Mouse (Mus musculus) heart, embryonic 11.5 days (tissue): ENCODE results near the gene Tet2. TPM values are rescaled to one million over a fixed set of nuclear protein-coding genes. Genes with fewer than 3 reads are reported as not detected.

Experiments
- ATAC-seq: fragments of 200-750 bp; cut with Nextera tagmentation; replicated peaks from 2 replicates; pipeline ENCODE4 v1.8.0; 2017; ENCODE audit warnings: moderate library complexity; ENCODE audit not compliant: insufficient number of reproducible peaks, low FRiP score, low TSS enrichment
- H3K27ac ChIP-seq: fragments of 300-500 bp; sonication (generic); 2 replicates; pipeline ENCODE4 v1.5.1; 2014; ENCODE audit warnings: mild to moderate bottlenecking, low read depth, low read length
- H3K27me3 ChIP-seq: fragments of 300-500 bp; sonication (generic); 2 replicates; pipeline ENCODE4 v1.6.1; 2014; ENCODE audit warnings: mild to moderate bottlenecking, low read length, mixed read lengths; ENCODE audit not compliant: control insufficient read depth, insufficient read depth
- H3K36me3 ChIP-seq: fragments of 300-500 bp; sonication (generic); 2 replicates; pipeline ENCODE4 v1.6.1; 2014; ENCODE audit warnings: mild to moderate bottlenecking, low read length, moderate library complexity, mixed read lengths; ENCODE audit not compliant: control insufficient read depth, insufficient read depth
- H3K4me1 ChIP-seq: fragments of 300-500 bp; sonication (generic); 2 replicates; pipeline ENCODE4 v1.6.1; 2014; ENCODE audit warnings: low read length; ENCODE audit not compliant: control insufficient read depth, insufficient read depth
- H3K4me2 ChIP-seq: fragments of 300-500 bp; sonication (generic); 2 replicates; pipeline ENCODE4 v1.6.1; 2014; ENCODE audit warnings: mild to moderate bottlenecking, moderate library complexity
- H3K4me3 ChIP-seq: fragments of 300-500 bp; sonication (generic); 2 replicates; pipeline ENCODE4 v1.5.1; 2014; ENCODE audit warnings: low read depth, low read length
- H3K9ac ChIP-seq: fragments of 300-500 bp; sonication (generic); 2 replicates; pipeline ENCODE4 v1.6.1; 2014; ENCODE audit warnings: mild to moderate bottlenecking, low read depth, low read length, moderate library complexity
- H3K9me3 ChIP-seq: fragments of 300-500 bp; sonication (generic); replicated peaks from 2 replicates; pipeline ENCODE4 v1.6.1; 2016; ENCODE audit warnings: low read length; ENCODE audit not compliant: control insufficient read depth
- WGBS: fragments of 180-500 bp; shearing (Covaris S2); extraction: QIAGEN DNeasy Blood & Tissue Kit; methylation state at CpG from one replicate; pipeline ENCODE4 v1.1.7; 2014; ENCODE audit not compliant: insufficient replicate concordance; 5-methylcytosine and 5-hydroxymethylcytosine counted together
- polyA plus RNA-seq: library from polyadenylated mRNA; unstranded; fragments of >200 nt; fragmentation: Nextera tagmentation; extraction: Ambion mirVana; gene quantifications from 2 replicates; pipeline ENCODE4 v1.2.1, GENCODE M21; 2014

The Tet2 gene
- polyA plus RNA-seq, 1 experiment from 2014 or later: 19.4 TPM

- no peak overlapping the region for H3K9ac ChIP-seq
- no peak overlapping the region for H3K27ac ChIP-seq
- H3K9me3 ChIP-seq: no peaks in the 10 kb centered on the region
- ATAC-seq: no peak
- no peaks in the 10 kb centered on the region for H3K27me3 ChIP-seq
- no peaks in the 10 kb centered on the region for H3K4me1 ChIP-seq
- no peak overlapping the region for H3K4me2 ChIP-seq
- no peak overlapping the region for H3K4me3 ChIP-seq
- WGBS: 72% methylated on average over 6 of the region's 6 CpGs
- H3K36me3 ChIP-seq: no peaks in the 10 kb centered on the region
Measured at GRCm38 (mm10) chr3:133554552-133555067, 9.7 kb upstream of the Tet2 start.

- H3K27me3 ChIP-seq: no peaks in the 10 kb centered on the region
- 83% methylated on average over 4 of the region's 4 CpGs for WGBS
- no peak for ATAC-seq
- no peaks in the 10 kb centered on the region for H3K4me1 ChIP-seq
- H3K9ac ChIP-seq: no peak overlapping the region
- H3K27ac ChIP-seq: no peak overlapping the region
- H3K4me2 ChIP-seq: no peak overlapping the region
- no peaks in the 10 kb centered on the region for H3K36me3 ChIP-seq
- H3K9me3 ChIP-seq: no peaks in the 10 kb centered on the region
- no peak overlapping the region for H3K4me3 ChIP-seq
Measured at GRCm38 (mm10) chr3:133554092-133554491, 9.2 kb upstream of the Tet2 start.

DNA sequence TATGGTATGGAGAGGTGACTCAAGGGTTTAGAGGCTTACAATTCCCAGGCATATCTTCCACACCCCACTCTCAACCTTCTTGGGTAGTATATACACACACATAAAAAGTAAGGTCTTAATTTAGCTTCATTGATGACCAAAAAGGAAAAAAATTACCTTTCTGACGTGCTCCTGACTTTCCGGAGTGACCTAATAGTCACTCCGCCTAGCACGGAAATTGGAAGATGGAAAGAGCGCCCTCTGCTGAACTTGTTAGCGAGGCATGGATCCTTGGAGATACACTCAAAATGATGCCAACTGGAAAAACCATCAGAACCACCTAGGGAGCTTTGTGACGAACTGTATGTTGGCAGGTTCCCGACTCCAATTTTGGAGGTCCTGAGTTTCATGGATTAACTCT, 7.0 kb upstream of the Tet2 start:
- Histone ChIP-seq H3K4me3 (no peak overlapping the region), H3K4me2 (no peak overlapping the region), H3K27me3 (no peaks in the 10 kb centered on the region), H3K4me1 (no peaks in the 10 kb centered on the region), H3K27ac (no peak overlapping the region), H3K9me3 (no peaks in the 10 kb centered on the region), H3K36me3 (no peaks in the 10 kb centered on the region), H3K9ac (no peak overlapping the region)
- ATAC-seq: no peak
- WGBS: 56% methylated on average over 8 of the region's 8 CpGs

GRCm38 (mm10) chr3:133549385-133550170, 4.6 kb upstream of the Tet2 start:
- H3K27me3 ChIP-seq: no peaks in the 10 kb centered on the region
- no peak overlapping the region for H3K4me2 ChIP-seq
- no peaks in the 10 kb centered on the region for H3K4me1 ChIP-seq
- no peak overlapping the region for H3K9ac ChIP-seq
- ATAC-seq: no peak
- H3K27ac ChIP-seq: no peak overlapping the region
- H3K9me3 ChIP-seq: no peaks in the 10 kb centered on the region
- WGBS: 54% methylated on average over 7 of the region's 7 CpGs
- no peak overlapping the region for H3K4me3 ChIP-seq
- no peaks in the 10 kb centered on the region for H3K36me3 ChIP-seq

- H3K36me3 ChIP-seq: no peaks in the 10 kb centered on the region
- no peak overlapping the region for H3K4me3 ChIP-seq
- no peaks in the 10 kb centered on the region for H3K27me3 ChIP-seq
- H3K9ac ChIP-seq: no peak overlapping the region
- no peaks in the 10 kb centered on the region for H3K9me3 ChIP-seq
- H3K4me2 ChIP-seq: no peak overlapping the region
- ATAC-seq: no peak
- WGBS: 77% methylated on average over 2 of the region's 2 CpGs
- no peak overlapping the region for H3K27ac ChIP-seq
- H3K4me1 ChIP-seq: no peaks in the 10 kb centered on the region
Measured at GRCm38 (mm10) chr3:133548613-133549012, 3.7 kb upstream of the Tet2 start.

DNA sequence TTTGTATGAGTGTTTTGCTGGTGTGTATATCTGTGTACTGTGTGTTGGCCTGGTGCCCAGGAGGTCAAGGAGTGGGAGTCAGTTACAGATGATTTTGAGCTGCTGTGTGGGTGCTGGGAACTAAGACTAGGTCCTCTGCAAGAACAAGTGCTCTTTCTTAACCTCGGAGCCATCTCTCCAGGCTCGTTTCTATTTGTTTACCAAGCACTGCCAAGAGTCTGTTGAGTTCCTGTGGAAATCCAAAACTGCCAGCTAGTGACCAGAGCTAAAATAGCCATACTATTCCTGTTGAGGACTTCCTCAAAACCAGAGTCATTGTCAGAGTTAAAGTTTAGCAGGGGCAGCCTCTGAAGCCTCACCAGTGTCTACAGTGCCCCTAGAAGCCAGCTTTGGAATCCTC, 1.9 kb upstream of the Tet2 start:
- no peaks in the 10 kb centered on the region for H3K4me1 ChIP-seq
- no peaks in the 10 kb centered on the region for H3K9me3 ChIP-seq
- no peaks in the 10 kb centered on the region for H3K27me3 ChIP-seq
- H3K4me2 ChIP-seq: no peak overlapping the region
- no peaks in the 10 kb centered on the region for H3K36me3 ChIP-seq
- no peak overlapping the region for H3K27ac ChIP-seq
- ATAC-seq: no peak
- WGBS: 39% methylated on average over 2 of the region's 2 CpGs
- no peak overlapping the region for H3K9ac ChIP-seq
- H3K4me3 ChIP-seq: no peak overlapping the region

DNA sequence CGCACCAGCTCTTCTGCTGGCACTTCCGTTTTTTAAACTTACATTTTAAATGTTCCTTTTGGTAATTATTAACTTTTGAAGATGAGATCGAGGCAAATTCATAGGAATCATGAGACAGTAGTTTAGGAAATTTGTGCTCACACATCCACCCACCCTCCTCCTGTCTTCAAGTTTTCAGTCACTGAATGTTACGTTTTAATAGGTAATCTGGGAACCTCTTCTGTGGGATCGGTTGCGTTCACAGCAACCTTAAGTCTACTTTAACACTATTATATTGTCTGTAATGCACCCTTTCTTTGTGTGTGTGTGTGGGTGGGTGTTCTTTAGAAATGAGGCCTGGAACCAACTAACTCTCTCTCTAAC, 346 bp upstream of the Tet2 start:
- no peak for ATAC-seq
- WGBS: 13% methylated on average over 6 of the region's 6 CpGs

GRCm38 (mm10) chr3:133544131-133544550, 798 bp downstream of the Tet2 start:
- H3K27ac ChIP-seq: peak overlapping the region; percentile 88
- peak overlapping the region; percentile 91 for H3K9ac ChIP-seq
- no peaks in the 10 kb centered on the region for H3K27me3 ChIP-seq
- WGBS: 2% methylated on average over 40 of the region's 52 CpGs
- H3K4me1 ChIP-seq: no peaks in the 10 kb centered on the region
- no peaks in the 10 kb centered on the region for H3K36me3 ChIP-seq
- H3K9me3 ChIP-seq: no peaks in the 10 kb centered on the region
- peak overlapping the region; percentile 82 for H3K4me3 ChIP-seq
- peak; percentile 87 for ATAC-seq
- H3K4me2 ChIP-seq: peak overlapping the region; percentile 77

More for the DNA sequence above, 346 bp upstream of the Tet2 start:
- Histone ChIP-seq H3K9me3 (no peaks in the 10 kb centered on the region), H3K27me3 (no peaks in the 10 kb centered on the region), H3K4me3 (peak overlapping the region; percentile 82), H3K4me1 (no peaks in the 10 kb centered on the region), H3K9ac (no peak overlapping the region), H3K4me2 (peak overlapping the region; percentile 77), H3K27ac (no peak overlapping the region), H3K36me3 (no peaks in the 10 kb centered on the region)
